Mouse (Mus musculus) common myeloid progenitor, adult 5-6 weeks (primary cell): ENCODE measurements around the gene Man1a2. TPM values are rescaled to one million over a fixed set of nuclear protein-coding genes. Genes with fewer than 3 reads are reported as not detected.

Experiments
- ATAC-seq: replicated peaks from 2 replicates; pipeline ENCODE4 v1.8.0; 2016; ENCODE audit warnings: low read depth, mild to moderate bottlenecking, moderate TSS enrichment, inconsistent platforms; ENCODE audit not compliant: poor library complexity, severe bottlenecking
- total RNA-seq: library from RNA; stranded (forward); fragments of 200-1000, 187-1606 nt; gene quantifications from 2 replicates; pipeline ENCODE4 v1.2.3, GENCODE M21; 2017

Gene Man1a2
- total RNA-seq, 1 experiment from 2014 or later: 107 TPM

GRCm38 (mm10) chr3:100686756-100687155 lies 1.5 kb upstream of the Man1a2 start:
- ATAC-seq: no peak

GRCm38 (mm10) chr3:100685763-100686370 lies 564 bp upstream of the Man1a2 start:
- peak; percentile 17; the same call in 1 of the 2 replicates for ATAC-seq

GRCm38 (mm10) chr3:100684234-100684975 lies 898 bp downstream of the Man1a2 start:
- peak; percentile 5 for ATAC-seq

GRCm38 (mm10) chr3:100682841-100683240 lies 2.5 kb downstream of the Man1a2 start:
- ATAC-seq: no peak

- 0 out of 2 replicates have a peak, but pooled peaks have one; percentile 12 for ATAC-seq
These were observed 3.0 kb downstream of the Man1a2 start for GRCm38 (mm10) chr3:100682281-100682680.

- no peak for ATAC-seq
These were observed 3.7 kb downstream of the Man1a2 start for GRCm38 (mm10) chr3:100681448-100682092.

- no peak for ATAC-seq
These were observed 5.1 kb downstream of the Man1a2 start for GRCm38 (mm10) chr3:100680226-100680625.

- ATAC-seq: no peak
These were observed 6.2 kb downstream of the Man1a2 start for GRCm38 (mm10) chr3:100678951-100679570.

- peak; percentile 29; the same call in 1 of the 2 replicates for ATAC-seq
These were observed 10.2 kb downstream of the Man1a2 start for GRCm38 (mm10) chr3:100675146-100675545.

GRCm38 (mm10) chr3:100670412-100670811 lies 14.9 kb downstream of the Man1a2 start:
- no peak for ATAC-seq

GRCm38 (mm10) chr3:100653291-100653690 lies 32.0 kb downstream of the Man1a2 start:
- no peak for ATAC-seq

GRCm38 (mm10) chr3:100641581-100641980 lies 43.7 kb downstream of the Man1a2 start:
- ATAC-seq: no peak

- ATAC-seq: no peak
These were observed 49.0 kb downstream of the Man1a2 start for GRCm38 (mm10) chr3:100636255-100636654.

GRCm38 (mm10) chr3:100634821-100635220 lies 50.5 kb downstream of the Man1a2 start:
- ATAC-seq: no peak

GRCm38 (mm10) chr3:100618511-100618910 lies 66.8 kb downstream of the Man1a2 start:
- ATAC-seq: peak; percentile 58

GRCm38 (mm10) chr3:100610916-100611315 lies 74.4 kb downstream of the Man1a2 start:
- no peak for ATAC-seq

- ATAC-seq: no peak
These were observed 80.8 kb downstream of the Man1a2 start for GRCm38 (mm10) chr3:100604539-100604938.

- ATAC-seq: no peak
These were observed 86.0 kb downstream of the Man1a2 start for GRCm38 (mm10) chr3:100599265-100599820.

GRCm38 (mm10) chr3:100591053-100591452 lies 94.2 kb downstream of the Man1a2 start:
- no peak for ATAC-seq

GRCm38 (mm10) chr3:100582721-100583355 lies 102.5 kb downstream of the Man1a2 start:
- ATAC-seq: no peak
